Mouse (Mus musculus) Patski (cell line): ENCODE measurements around the gene Hes1. TPM values are rescaled to one million over a fixed set of nuclear protein-coding genes. Genes with fewer than 3 reads are reported as not detected.

Experiments
- ATAC-seq: fragments of 100-300 bp; one replicate; pipeline ENCODE4 v1.8.0; 2021
- CTCF ChIA-PET: fragments of 350-600 bp; sonication (Branson Sonifier 250); formaldehyde crosslinking; loops from one replicate; lab custom pipeline; 2022; ENCODE audit warnings: inconsistent platforms; lab: Charles Lee
- POLR2A ChIA-PET: fragments of 350-600 bp; sonication (Branson Sonifier 250); formaldehyde crosslinking; loops from one replicate; lab custom pipeline; 2022; ENCODE audit warnings: antibody characterized with exemption, inconsistent platforms; lab: Charles Lee
- DNase-seq: peaks from one replicate; pipeline ENCODE4 v3.0.0-alpha.2; 2011; ENCODE audit warnings: low read depth, low spot score
- H3K27me3 ChIP-seq: fragments of 371-371 bp; one replicate; pipeline ENCODE4 v1.5.1; 2021
- CTCF ChIP-seq: fragments of 100-300 bp; IDR thresholded peaks from one replicate; pipeline ENCODE4 v1.5.1; 2021
- in situ Hi-C: fragments of 300-500 bp; cut with MboI; formaldehyde crosslinking; loops from 3 replicates; pipeline ENCODE4 v1.11.1; 2018; ENCODE audit warnings: low pct_unique_long_range_greater_than_20kb, mixed read lengths
- polyA plus RNA-seq: library from polyadenylated mRNA; unstranded; gene quantifications from one replicate; pipeline ENCODE4 v1.2.3, GENCODE M21; 2021

Hes1 gene
- polyA plus RNA-seq, 1 experiment from 2014 or later, result 187 TPM

DNA sequence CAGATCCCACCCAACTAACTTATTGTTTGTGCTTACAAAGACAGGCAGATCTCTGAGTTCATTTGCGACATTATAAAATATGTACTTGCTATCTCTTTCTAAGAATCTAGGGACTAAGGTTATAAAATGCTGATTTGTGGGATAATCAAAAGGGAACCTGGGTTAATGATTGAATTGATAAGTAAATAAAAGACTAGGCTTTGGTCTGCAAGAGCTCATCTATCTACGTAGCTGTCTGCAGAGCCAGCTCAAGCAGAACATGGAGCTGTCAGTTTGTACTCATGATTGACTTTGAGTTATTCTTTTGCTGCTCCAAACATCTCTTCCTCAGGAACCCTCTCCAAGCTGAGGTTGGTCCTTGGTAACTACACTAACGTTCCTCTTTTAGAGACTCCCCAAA lies 46.3 kb downstream of the Hes1 start:
- CTCF ChIA-PET, result interaction anchor here (0.6 kb wide), 1 partner anchor 10 kb away, joined by 3 read pairs; no protein-coding TSS in a partner anchor
- DNase-seq, result no peak
- TF ChIP-seq CTCF, result no peak

DNA sequence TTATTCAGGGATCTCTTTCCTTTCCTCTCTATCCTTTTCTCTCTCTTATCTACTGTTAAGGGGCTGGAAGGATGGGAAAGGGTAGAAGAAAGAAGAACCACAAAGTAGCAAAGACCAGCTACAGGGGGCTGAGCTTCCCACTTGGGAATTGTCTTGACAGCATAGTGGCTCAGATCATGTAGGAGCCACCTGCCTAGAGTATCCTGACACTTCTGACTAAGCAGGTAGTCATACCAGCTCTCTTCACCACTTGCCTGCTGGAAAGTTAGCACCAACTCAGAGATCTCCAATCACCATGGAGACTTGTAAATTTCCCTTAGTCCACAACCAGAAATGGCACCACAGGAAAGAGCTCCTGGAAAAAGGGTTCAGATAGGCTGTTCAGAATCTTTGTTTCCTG lies 46.9 kb downstream of the Hes1 start:
- TF ChIP-seq CTCF, result no peak
- DNase-seq, result no peak
- CTCF ChIA-PET, result interaction anchor here (0.6 kb wide), 1 partner anchor 10 kb away, joined by 3 read pairs; no protein-coding TSS in a partner anchor
- no peaks in the 10 kb centered on the region for H3K27me3 ChIP-seq
- POLR2A ChIA-PET, result interaction anchor here (1.0 kb wide), 1 partner anchor 10 kb away, joined by 3 read pairs; no protein-coding TSS in a partner anchor
- in situ Hi-C loops, result no loop called here
- ATAC-seq, result no peak

More for the DNA sequence above, 46.3 kb downstream of the Hes1 start:
- in situ Hi-C loops, result no loop called here
- ATAC-seq, result no peak
- POLR2A ChIA-PET, result no interaction called here
- no peaks in the 10 kb centered on the region for H3K27me3 ChIP-seq

DNA sequence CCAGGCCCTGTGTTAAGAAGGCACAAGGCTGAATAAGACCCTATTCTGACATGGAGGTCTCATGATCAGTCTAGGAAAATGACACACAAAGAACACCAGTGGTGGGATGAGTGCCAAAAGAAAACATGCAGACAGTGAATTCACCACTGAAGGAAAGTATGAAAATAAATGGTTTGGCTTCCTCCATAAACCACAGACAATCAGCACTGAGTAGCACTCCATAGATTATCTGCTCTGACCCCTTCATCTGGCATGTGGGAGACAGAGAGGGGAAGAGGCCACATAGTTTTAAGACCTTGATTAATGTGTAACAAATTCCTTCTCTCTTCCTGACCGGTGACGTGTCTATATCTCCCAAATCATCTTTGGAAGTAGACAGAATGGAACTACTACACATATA lies 47.4 kb downstream of the Hes1 start:
- CTCF ChIA-PET, result no interaction called here
- ATAC-seq (peak; percentile 67), DNase-seq (peak; percentile 63)

DNA sequence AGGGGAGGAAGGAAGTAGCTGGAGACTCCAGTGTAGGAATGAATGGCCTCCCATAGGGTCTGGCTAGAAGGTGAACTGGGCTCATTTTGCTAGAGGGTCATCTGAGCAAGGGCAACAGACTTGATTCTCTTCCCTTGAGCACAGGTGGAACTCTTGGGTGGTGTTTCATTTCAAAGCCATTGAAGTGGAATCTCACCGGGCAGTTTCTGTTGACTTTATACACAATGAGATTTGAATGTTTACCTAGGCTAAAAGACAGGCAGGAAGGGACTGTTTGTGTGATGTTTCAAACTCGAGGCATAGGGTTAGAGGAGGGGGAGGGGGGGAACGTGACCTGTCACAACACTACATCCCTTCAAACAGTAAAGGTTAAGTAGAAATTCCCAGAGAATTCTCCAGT lies 49.0 kb downstream of the Hes1 start:
- ChIA-PET CTCF (interaction anchor here (1.0 kb wide), 1 partner anchor 43 kb away, joined by 3 read pairs; no protein-coding TSS in a partner anchor), POLR2A (no interaction called here)
- in situ Hi-C loops, result no loop called here
- no peak for TF ChIP-seq CTCF
- no peaks in the 10 kb centered on the region for H3K27me3 ChIP-seq
- ATAC-seq (no peak), DNase-seq (no peak)

More for the DNA sequence above, 47.4 kb downstream of the Hes1 start:
- POLR2A ChIA-PET, result interaction anchor here (0.6 to 1.0 kb wide), 3 partner anchors 11 to 77 kb away, joined by 3 read pairs; no protein-coding TSS in a partner anchor
- H3K27me3 ChIP-seq, result no peaks in the 10 kb centered on the region
- TF ChIP-seq CTCF, result no peak
- in situ Hi-C loops, result no loop called here

DNA sequence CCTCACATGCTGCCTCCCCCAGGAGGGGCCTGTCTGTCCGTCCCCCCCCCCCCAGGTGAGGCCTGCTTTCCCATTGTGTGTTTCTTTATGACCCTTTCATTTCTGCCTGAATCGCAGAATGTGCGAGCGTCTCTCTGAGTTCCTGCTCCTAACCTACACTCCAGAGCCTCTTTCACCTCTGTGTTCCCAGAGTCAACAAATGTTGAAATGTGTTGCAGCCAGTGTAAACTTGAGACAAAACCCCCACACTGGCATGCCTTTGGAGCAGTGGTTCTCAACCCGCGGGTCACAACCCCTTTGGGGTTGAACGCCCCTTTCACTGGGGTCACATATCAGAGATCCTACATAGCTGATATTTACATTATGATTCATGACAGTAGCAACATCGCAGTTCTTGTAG lies 49.6 kb downstream of the Hes1 start:
- no peak for DNase-seq
- H3K27me3 ChIP-seq, result no peaks in the 10 kb centered on the region
- TF ChIP-seq CTCF, result no peak
- ATAC-seq, result no peak
- ChIA-PET CTCF (interaction anchor here (2.2 kb wide), 1 partner anchor 15 kb away, joined by 8 read pairs; no protein-coding TSS in a partner anchor), POLR2A (no interaction called here)
- in situ Hi-C loops, result no loop called here

DNA sequence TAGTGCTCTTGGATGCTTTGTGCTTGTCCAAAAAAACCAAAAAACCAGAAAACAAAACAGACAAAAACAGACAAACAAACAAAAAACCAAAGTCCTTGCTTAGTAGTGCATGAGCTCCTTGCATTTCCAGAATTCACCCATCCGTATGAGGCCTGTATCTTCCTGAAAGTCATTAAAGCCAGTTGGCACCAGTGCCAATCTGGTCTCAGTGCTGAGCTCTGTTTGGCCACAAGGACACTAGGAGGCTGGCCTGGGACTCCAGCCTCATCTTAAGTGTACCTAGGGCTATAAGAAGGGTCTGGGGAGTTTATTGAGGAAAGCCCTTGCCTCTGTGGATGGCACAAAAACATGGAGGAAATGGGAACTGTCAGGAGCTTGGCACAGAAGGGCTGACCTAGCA lies 50.3 kb downstream of the Hes1 start:
- no peak for TF ChIP-seq CTCF
- H3K27me3 ChIP-seq, result no peaks in the 10 kb centered on the region
- in situ Hi-C loops, result no loop called here
- POLR2A ChIA-PET, result no interaction called here
- CTCF ChIA-PET, result interaction anchor here (0.7 to 2.2 kb wide), 3 partner anchors 15 to 36 kb away, joined by 3 to 8 read pairs (median 3); no protein-coding TSS in a partner anchor
- ATAC-seq (peak; percentile 34), DNase-seq (no peak)

Other genes with a start within 250 kb of the Hes1 start
- gene Cpn2, start 203.1 kb downstream of the Hes1 start, polyA plus RNA-seq, result not detected
- gene Lrrc15, start 218.9 kb downstream of the Hes1 start, polyA plus RNA-seq, result not detected
- 0.10 TPM for gene Gp5, start 246.4 kb downstream of the Hes1 start, polyA plus RNA-seq